ENCODE assay signal across 8 mouse cellular contexts in genomic region chr5:53995316-53995715, GRCm38 (mm10). TPM values are rescaled to one million over a fixed set of nuclear protein-coding genes. Genes with fewer than 3 reads are reported as not detected.
DNase-seq lines count a peak whose midpoint lies in the region; ATAC-seq and TF ChIP-seq lines count a peak whose summit lies in the region.

No protein-coding gene starts in this region.

- H3K4me3 ChIP-seq in bone marrow macrophage, adult 2 months (ENCODE audit: insufficient read depth, low read length) = peak overlapping the region; percentile 75
- H3K4me3 ChIP-seq in heart, embryonic 11.5 days (ENCODE audit: low read depth, low read length) = peak overlapping the region; percentile 63
- H3K4me3 ChIP-seq in kidney, embryonic 16.5 days (ENCODE audit: low read length) = peak overlapping the region; percentile 62
- H3K4me3 ChIP-seq in liver, embryonic 12.5 days = peak overlapping the region; percentile 61

- 0 out of 2 replicates have a peak, but pooled peaks have one; percentile 40 for ATAC-seq in erythroblast, adult 5-6 weeks (replicated peaks; ENCODE audit: low FRiP score, poor library complexity, severe bottlenecking)
- peak; percentile 40 for ATAC-seq in heart, embryonic 11.5 days (replicated peaks; ENCODE audit: insufficient number of reproducible peaks, low FRiP score, low TSS enrichment)
- peak; percentile 47 for ATAC-seq in kidney, embryonic 16.5 days (ENCODE audit: low FRiP score, low TSS enrichment)
- ATAC-seq in liver, embryonic 12.5 days = no peak

- TF ChIP-seq CTCF in bone marrow macrophage, adult 2 months (IDR thresholded peaks at IDR 0.05; ENCODE audit: low read depth, low read length) = no peak

- peak; percentile 90 for DNase-seq in A20 (ENCODE audit: low read depth, low spot score)
- DNase-seq in naive thymus-derived CD4-positive, alpha-beta T cell, adult 2 months (ENCODE audit: low read depth) = peak; percentile 95
- DNase-seq in splenic B cell, adult 2 months (ENCODE audit: low read depth, low spot score) = peak; percentile 93

- peaks cover 11% of the 10 kb centered on the region for H3K4me1 ChIP-seq in bone marrow macrophage, adult 2 months (ENCODE audit: control insufficient read depth, insufficient read depth, low read length)
- H3K4me1 ChIP-seq in heart, embryonic 11.5 days (ENCODE audit: control insufficient read depth, insufficient read depth, low read length) = peaks cover 9% of the 10 kb centered on the region
- H3K4me1 ChIP-seq in kidney, embryonic 16.5 days (ENCODE audit: insufficient read depth, low read length) = peaks cover 36% of the 10 kb centered on the region
- peaks cover 41% of the 10 kb centered on the region for H3K4me1 ChIP-seq in liver, embryonic 12.5 days

- no peak overlapping the region for H3K27ac ChIP-seq in bone marrow macrophage, adult 2 months (ENCODE audit: insufficient read depth, low read depth, low read length)
- no peak overlapping the region for H3K27ac ChIP-seq in heart, embryonic 11.5 days (ENCODE audit: low read depth, low read length)
- H3K27ac ChIP-seq in kidney, embryonic 16.5 days (ENCODE audit: low read length) = peak overlapping the region; percentile 66
- no peak overlapping the region for H3K27ac ChIP-seq in liver, embryonic 12.5 days

- no peaks in the 10 kb centered on the region for H3K36me3 ChIP-seq in heart, embryonic 11.5 days (ENCODE audit: control insufficient read depth, insufficient read depth, low read length)
- no peaks in the 10 kb centered on the region for H3K36me3 ChIP-seq in kidney, embryonic 16.5 days (ENCODE audit: insufficient read depth, low read length)
- H3K36me3 ChIP-seq in liver, embryonic 12.5 days = no peaks in the 10 kb centered on the region
- H3K36me3 ChIP-seq in splenic B cell, adult 2 months (ENCODE audit: control insufficient read depth, insufficient read depth, low read length, poor library complexity, severe bottlenecking) = no peaks in the 10 kb centered on the region

- no peaks in the 10 kb centered on the region for H3K9me3 ChIP-seq in heart, embryonic 11.5 days (replicated peaks; ENCODE audit: control insufficient read depth, low read length)
- no peaks in the 10 kb centered on the region for H3K9me3 ChIP-seq in kidney, embryonic 16.5 days (ENCODE audit: low read length)
- no peaks in the 10 kb centered on the region for H3K9me3 ChIP-seq in liver, embryonic 12.5 days (replicated peaks)

- H3K4me2 ChIP-seq in heart, embryonic 11.5 days = peak overlapping the region; percentile 91
- peak overlapping the region; percentile 66 for H3K4me2 ChIP-seq in kidney, embryonic 16.5 days (replicated peaks; ENCODE audit: low read depth, low read length)
- peak overlapping the region; percentile 90 for H3K4me2 ChIP-seq in liver, embryonic 12.5 days

- no peak for TF ChIP-seq POLR2A in bone marrow macrophage, adult 2 months (IDR thresholded peaks at IDR 0.05; ENCODE audit: borderline replicate concordance, low read depth, low read length)

- under 1% methylated on average over 34 of the region's 34 CpGs for WGBS in heart, embryonic 11.5 days (ENCODE audit: insufficient replicate concordance)
- WGBS in kidney, embryonic 16.5 days = under 1% methylated on average over 34 of the region's 34 CpGs
- under 1% methylated on average over 34 of the region's 34 CpGs for WGBS in liver, embryonic 12.5 days (ENCODE audit: insufficient replicate concordance)

- peak overlapping the region; percentile 70 for H3K9ac ChIP-seq in heart, embryonic 11.5 days (ENCODE audit: low read depth, low read length)
- peak overlapping the region; percentile 72 for H3K9ac ChIP-seq in kidney, embryonic 16.5 days (replicated peaks; ENCODE audit: low read length)
- H3K9ac ChIP-seq in liver, embryonic 12.5 days = peak overlapping the region; percentile 61

- H3K27me3 ChIP-seq in heart, embryonic 11.5 days (ENCODE audit: control insufficient read depth, insufficient read depth, low read length) = no peaks in the 10 kb centered on the region
- no peaks in the 10 kb centered on the region for H3K27me3 ChIP-seq in kidney, embryonic 16.5 days (ENCODE audit: insufficient read depth, low read length)
- H3K27me3 ChIP-seq in liver, embryonic 12.5 days (replicated peaks) = peaks cover 26% of the 10 kb centered on the region
- H3K27me3 ChIP-seq in splenic B cell, adult 2 months (ENCODE audit: control insufficient read depth, insufficient read depth, low read length, poor library complexity, severe bottlenecking) = no peaks in the 10 kb centered on the region

RNA-seq across cellular contexts. Expression of gene Stim2, which starts 3.0 kb away (rescaled TPM):
- 33.3 and 37.9 TPM in 2 replicates for polyA plus RNA-seq in bone marrow macrophage, adult 2 months (2012; ENCODE audit: insufficient read depth, insufficient read length, missing spikeins)
- 3.3 and 8.8 TPM in 2 replicates for total RNA-seq in erythroblast, adult 5-6 weeks (2015; ENCODE audit: low replicate concordance)
- 7.9 and 8.6 TPM in 2 replicates for total RNA-seq in erythroblast, adult 5-6 weeks (2017; ENCODE audit: low replicate concordance)
- 9.9 and 16.1 TPM in 2 replicates for polyA plus RNA-seq in heart, embryonic 11.5 days (2014; fragmentation: Nextera tagmentation; extraction: Ambion mirVana)
- polyA plus RNA-seq in kidney, embryonic 16.5 days (2015; fragmentation: Nextera tagmentation; extraction: Ambion mirVana) = 18.0 and 19.6 TPM in 2 replicates
- 8.1 and 9.1 TPM in 2 replicates for polyA plus RNA-seq in liver, embryonic 12.5 days (2016; fragmentation: Nextera tagmentation; extraction: Ambion mirVana)
